Mouse (Mus musculus) G1E-ER4 (cell line): ENCODE data around the gene Slc51a. TPM values are rescaled to one million over a fixed set of nuclear protein-coding genes. Genes with fewer than 3 reads are reported as not detected.

ENCODE experiments used
- GATA1 ChIP-seq: IDR thresholded peaks from one replicate; pipeline ENCODE4 v1.8.0; 2012; ENCODE audit warnings: low read length, inconsistent platforms
- polyA plus RNA-seq: library from polyadenylated mRNA; stranded (reverse); fragments of >175 nt; gene quantifications from 2 replicates; pipeline ENCODE4 v1.2.3, GENCODE M21; 2012

Slc51a gene
- polyA plus RNA-seq: 0.04 and 0.11 TPM in 2 replicates

GRCm38 (mm10) chr16:32487234-32488111 lies at the start of gene Slc51a:
Slc51a (minus strand) TSS chr16:32487879.
- no peak for TF ChIP-seq GATA1

GRCm38 (mm10) chr16:32535157-32535751 lies 47.6 kb upstream of the Slc51a start:
- TF ChIP-seq GATA1: no peak

- no peak for TF ChIP-seq GATA1
These were observed 45.5 kb upstream of the Slc51a start for GRCm38 (mm10) chr16:32532878-32533826.

- no peak for TF ChIP-seq GATA1
These were observed 39.2 kb upstream of the Slc51a start for GRCm38 (mm10) chr16:32526906-32527305.

- no peak for TF ChIP-seq GATA1
These were observed 36.6 kb upstream of the Slc51a start for GRCm38 (mm10) chr16:32524244-32524615.

- no peak for TF ChIP-seq GATA1
These were observed 36.0 kb upstream of the Slc51a start for GRCm38 (mm10) chr16:32523462-32524243.

- no peak for TF ChIP-seq GATA1
These were observed 35.0 kb upstream of the Slc51a start for GRCm38 (mm10) chr16:32522578-32523194.

GRCm38 (mm10) chr16:32520372-32520748 lies 32.7 kb upstream of the Slc51a start:
- peak; percentile 42 for TF ChIP-seq GATA1

- TF ChIP-seq GATA1: no peak
These were observed 32.1 kb upstream of the Slc51a start for GRCm38 (mm10) chr16:32519656-32520371.

- no peak for TF ChIP-seq GATA1
These were observed 30.3 kb upstream of the Slc51a start for GRCm38 (mm10) chr16:32517785-32518481.

- no peak for TF ChIP-seq GATA1
These were observed 28.6 kb upstream of the Slc51a start for GRCm38 (mm10) chr16:32516006-32516962.

GRCm38 (mm10) chr16:32513948-32514347 lies 26.3 kb upstream of the Slc51a start:
- no peak for TF ChIP-seq GATA1

GRCm38 (mm10) chr16:32513401-32513800 lies 25.7 kb upstream of the Slc51a start:
- no peak for TF ChIP-seq GATA1
